Mouse (Mus musculus): ENCODE results near the gene Amdhd2. TPM values are rescaled to one million over a fixed set of nuclear protein-coding genes. Genes with fewer than 3 reads are reported as not detected.

Amdhd2 gene
- total RNA-seq, 2 experiments from 2014 or later = 36.3 to 38.4 TPM

- DNase-seq (ENCODE audit: extremely low spot score in 1 of 2, low spot score in 1 of 2) = no peak
Measured at GRCm38 (mm10) chr17:24119446-24119845, 44.1 kb downstream of the Amdhd2 start.

- no peak for DNase-seq (ENCODE audit: extremely low spot score in 1 of 2, low spot score in 1 of 2)
Measured at GRCm38 (mm10) chr17:24113031-24113430, 50.5 kb downstream of the Amdhd2 start.

GRCm38 (mm10) chr17:24111256-24111655 is 52.3 kb downstream of the Amdhd2 start:
- no peak for DNase-seq (ENCODE audit: extremely low spot score in 1 of 2, low spot score in 1 of 2)

- DNase-seq (ENCODE audit: extremely low spot score in 1 of 2, low spot score in 1 of 2) = no peak
Measured at GRCm38 (mm10) chr17:24108896-24109295, 54.7 kb downstream of the Amdhd2 start.

Other genes with a start within 250 kb of the Amdhd2 start
- not detected for gene Dcpp3, start 246.3 kb downstream of the Amdhd2 start, total RNA-seq (2021)
- not detected for gene Sbp, start 222.1 kb downstream of the Amdhd2 start, total RNA-seq (2021)
- not detected for gene Sbpl, start 208.5 kb downstream of the Amdhd2 start, total RNA-seq (2021)
- under 1 TPM in 1 of 2 experiments, not detected in 1; 0.23 TPM for gene Prss30, start 183.2 kb downstream of the Amdhd2 start, total RNA-seq (2021)
- not detected for gene Prss22, start 165.7 kb downstream of the Amdhd2 start, total RNA-seq (2021)
- gene Prss27, start 125.6 kb downstream of the Amdhd2 start, total RNA-seq (2021) = not detected
- 10 to 100 TPM; 30.7 to 34.9 TPM for gene Kctd5, start 90.3 kb downstream of the Amdhd2 start, total RNA-seq (2021)
- gene Pdpk1, start 12.8 kb downstream of the Amdhd2 start, total RNA-seq (2021) = 100 to 1,000 TPM; 102 to 108 TPM
- gene Atp6v0c, start 5.9 kb upstream of the Amdhd2 start, total RNA-seq (2021) = 1,000 to 10,000 TPM; 1,231 to 1,342 TPM
- gene Tbc1d24, start 41.8 kb upstream of the Amdhd2 start, total RNA-seq (2021) = 10 to 100 TPM; 60.1 to 64.2 TPM
- gene Ntn3, start 45.8 kb upstream of the Amdhd2 start, total RNA-seq (2021) = 10 to 100 TPM; 10.8 to 11.0 TPM
- 10 to 100 TPM in 1 of 2 experiments, 1 to 10 TPM in 1; 8.4 to 10.0 TPM for gene Tedc2, start 57.1 kb upstream of the Amdhd2 start, total RNA-seq (2021)
- gene Ccnf, start 87.7 kb upstream of the Amdhd2 start, total RNA-seq (2021) = 1 to 10 TPM; 4.1 to 6.6 TPM
- gene Abca17, start 187.3 kb upstream of the Amdhd2 start, total RNA-seq (2021) = 1 to 10 TPM in 1 of 2 experiments, under 1 TPM in 1; 0.47 to 1.2 TPM
- gene Abca3, start 188.2 kb upstream of the Amdhd2 start, total RNA-seq (2021) = 10 to 100 TPM; 70.7 to 75.2 TPM